Mouse (Mus musculus) v-Abl transformed pro-B cells (cell line): ENCODE results near the gene 4930415O20Rik.
"Not testable (repeated sequence)": the region's sequence is repeated elsewhere in the genome, so short reads cannot be mapped to it uniquely, and the experiment has no call there.

Source experiments
- in situ Hi-C, 2 experiments: fragments of 400-800 bp; cut with MboI; formaldehyde crosslinking; loops; one replicate each; pipeline ENCODE4 v1.15.1; 2025; ENCODE audit not compliant: unreplicated experiment in 2 of 2

Gene 4930415O20Rik

DNA sequence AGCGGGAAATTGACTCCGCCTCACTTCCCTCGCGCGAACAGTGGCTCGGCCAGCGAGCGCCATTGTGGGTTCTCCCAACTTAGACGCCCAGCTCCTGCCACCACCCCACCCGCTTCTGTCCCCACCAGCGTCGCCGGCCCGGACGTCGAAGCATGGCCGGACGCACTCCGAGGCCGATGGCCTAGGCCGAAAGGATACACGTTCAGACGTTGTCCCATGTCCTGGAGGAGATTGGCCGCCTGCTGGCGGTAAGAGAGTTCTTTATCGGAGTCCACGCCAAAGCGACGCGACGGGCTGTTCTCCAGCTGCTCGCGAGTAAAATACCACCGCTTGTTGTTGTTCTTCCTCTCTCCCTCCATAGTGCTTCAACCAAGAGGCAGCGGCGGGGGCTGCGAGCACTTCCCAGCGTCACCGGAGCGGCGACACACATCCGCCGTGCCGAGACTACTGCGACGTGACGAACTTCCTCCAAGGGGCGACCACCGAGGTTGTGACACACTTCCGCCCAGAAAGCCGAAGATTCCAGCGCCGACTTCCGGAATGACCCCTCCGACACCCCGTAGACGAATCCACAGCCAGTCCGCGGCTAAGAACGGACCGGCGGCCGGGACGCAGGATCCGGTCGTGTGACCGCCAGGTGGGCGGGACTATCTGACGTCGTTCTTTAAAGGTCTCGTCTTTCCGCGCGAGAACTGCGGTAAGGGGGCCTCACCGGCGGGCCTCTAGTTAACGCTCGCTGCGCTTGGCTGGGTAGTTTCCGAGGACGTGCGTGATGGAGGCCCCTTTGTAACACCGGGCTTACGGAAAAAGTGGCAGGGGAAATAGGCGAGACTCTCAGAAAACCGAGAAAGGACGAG lies 3.3 kb upstream of the 4930415O20Rik start:
- in situ Hi-C loops, result loop anchor here in 1 of 2 experiments (5.0 kb wide), 1 partner anchor 55 kb away; no protein-coding TSS in a partner anchor

DNA sequence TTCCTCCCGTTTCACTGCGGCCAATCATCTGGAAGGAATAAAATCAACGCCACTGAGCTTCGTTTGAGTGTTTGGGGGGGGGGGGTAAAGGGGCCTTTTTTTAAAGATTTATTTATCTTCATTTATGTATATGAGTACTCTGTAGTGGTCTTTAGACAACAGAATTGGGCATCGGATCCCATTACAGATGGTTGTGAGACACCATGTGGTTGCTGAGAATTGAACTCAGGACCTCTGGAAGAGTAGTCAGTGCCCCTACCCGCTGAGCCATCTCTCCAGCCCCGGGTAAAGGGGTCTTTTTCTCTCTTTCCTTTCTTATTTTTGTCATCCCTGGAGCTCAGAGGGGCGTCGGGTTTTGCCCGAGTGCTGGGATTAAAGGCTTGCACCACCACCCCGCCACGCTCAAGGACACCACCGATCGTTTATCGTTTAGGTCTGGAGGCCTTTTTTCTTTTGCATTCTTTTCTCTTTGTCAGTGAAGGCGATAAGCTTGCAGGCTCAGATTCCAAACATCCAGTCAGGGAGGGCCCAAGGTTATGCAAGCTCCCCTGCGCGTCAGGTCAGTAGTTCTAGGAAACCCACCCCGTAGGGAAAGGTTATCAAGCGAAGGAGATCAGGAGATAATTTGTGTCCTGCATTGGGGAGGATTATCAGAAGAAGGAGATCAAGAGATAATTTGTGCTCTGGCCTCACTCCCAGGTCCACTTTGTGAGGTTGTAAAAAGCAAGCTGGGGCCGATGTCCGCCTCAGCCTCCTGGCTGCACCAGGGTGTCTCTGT lies 2.4 kb upstream of the 4930415O20Rik start:
- in situ Hi-C loops, result loop anchor here in 1 of 2 experiments (5.0 kb wide), 1 partner anchor 56 kb away; no protein-coding TSS in a partner anchor

GRCm38 (mm10) chr15:98569216-98569615 lies 1.6 kb upstream of the 4930415O20Rik start:
- in situ Hi-C loops, result loop anchor here in 1 of 2 experiments (5.0 kb wide), 1 partner anchor 57 kb away; no protein-coding TSS in a partner anchor

GRCm38 (mm10) chr15:98569795-98570365 lies 924 bp upstream of the 4930415O20Rik start:
- in situ Hi-C loops, result loop anchor here in 1 of 2 experiments (5.0 to 10.0 kb wide), 2 partner anchors 58 to 235 kb away; partner anchors contain the start of gene Ddn

DNA sequence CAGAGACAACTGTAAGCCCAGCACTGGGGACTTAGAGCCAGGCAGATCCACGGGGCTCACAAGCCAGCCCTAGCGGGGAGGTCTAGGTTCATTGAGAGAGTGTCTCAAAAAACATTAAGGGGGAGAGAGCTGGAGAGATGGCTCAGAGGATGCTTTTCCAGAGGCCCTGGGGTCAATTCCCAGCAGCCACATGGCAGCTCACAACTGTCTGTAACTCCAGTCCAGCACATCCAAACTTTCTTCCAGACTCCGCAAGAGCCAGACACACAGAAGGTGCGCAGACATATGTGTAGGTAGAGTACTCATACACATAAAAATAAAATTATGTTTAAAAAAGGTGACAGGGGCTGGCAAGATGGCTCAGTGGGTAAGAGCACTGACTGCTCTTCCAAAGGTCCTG lies 2.5 kb downstream of the 4930415O20Rik start:
- in situ Hi-C loops, result loop anchor here in 1 of 2 experiments (10.0 kb wide), 1 partner anchor 232 kb away; the partner anchor contains the start of gene Ddn

DNA sequence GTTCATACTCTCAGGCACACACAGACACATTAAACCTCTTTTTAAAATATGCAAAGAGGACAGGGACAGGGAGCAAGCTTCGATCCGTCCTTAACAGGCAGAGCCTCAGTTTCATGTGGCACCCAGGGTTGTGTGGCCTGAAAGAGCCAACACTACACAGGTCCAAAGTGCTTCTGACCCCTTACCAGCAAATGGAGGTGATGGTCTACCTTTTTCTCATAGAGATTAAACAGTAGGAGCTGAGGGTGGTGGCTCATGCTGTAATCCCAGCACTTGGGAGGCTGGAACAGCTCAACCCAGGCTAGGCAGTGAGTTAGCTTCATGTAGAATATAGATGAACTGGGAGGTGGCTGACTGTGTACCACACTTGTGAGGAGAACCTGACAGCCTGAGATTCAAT lies 8.5 kb downstream of the 4930415O20Rik start:
- in situ Hi-C loops, result loop anchor here in 1 of 2 experiments (10.0 kb wide), 1 partner anchor 225 kb away; the partner anchor contains the start of gene Ddn

DNA sequence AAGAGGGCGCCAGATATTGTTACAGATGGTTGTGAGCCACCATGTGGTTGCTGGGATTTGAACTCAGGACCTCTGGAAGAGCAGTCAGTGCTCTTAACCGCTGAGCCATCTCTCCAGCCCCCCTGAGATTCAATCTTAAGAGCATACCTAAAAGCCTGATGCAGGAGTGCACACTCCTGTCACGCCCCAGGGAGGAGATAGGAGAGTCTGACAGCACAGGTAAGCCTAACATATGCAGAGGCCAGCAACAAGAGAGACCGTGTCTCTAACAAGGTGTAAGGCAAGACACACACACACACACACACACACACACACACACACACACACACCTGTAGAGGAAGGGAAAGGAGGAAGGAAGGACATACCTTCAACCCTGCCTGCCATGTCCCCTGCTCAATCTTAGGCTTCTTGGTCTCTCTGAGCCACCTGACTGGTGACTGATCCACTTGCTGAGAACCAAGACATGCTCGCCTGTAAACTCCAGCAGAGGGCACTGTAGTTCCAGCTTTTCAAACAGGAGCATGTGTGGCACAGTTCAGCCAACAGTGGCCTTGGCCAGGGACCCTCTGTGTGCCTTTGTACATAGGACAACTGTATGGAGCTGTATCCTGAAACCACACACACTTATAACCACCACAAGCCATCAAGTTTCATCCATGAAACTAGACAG lies 9.1 kb downstream of the 4930415O20Rik start:
- in situ Hi-C loops, result loop anchor here (5.0 to 10.0 kb wide), 3 partner anchors 37 to 225 kb away; partner anchors contain the start of gene Ddn (in 1 of the 2)

GRCm38 (mm10) chr15:98582410-98582809 lies 11.6 kb downstream of the 4930415O20Rik start:
- in situ Hi-C loops, result loop anchor here (5.0 kb wide), 2 partner anchors 35 to 120 kb away; no protein-coding TSS in a partner anchor

DNA sequence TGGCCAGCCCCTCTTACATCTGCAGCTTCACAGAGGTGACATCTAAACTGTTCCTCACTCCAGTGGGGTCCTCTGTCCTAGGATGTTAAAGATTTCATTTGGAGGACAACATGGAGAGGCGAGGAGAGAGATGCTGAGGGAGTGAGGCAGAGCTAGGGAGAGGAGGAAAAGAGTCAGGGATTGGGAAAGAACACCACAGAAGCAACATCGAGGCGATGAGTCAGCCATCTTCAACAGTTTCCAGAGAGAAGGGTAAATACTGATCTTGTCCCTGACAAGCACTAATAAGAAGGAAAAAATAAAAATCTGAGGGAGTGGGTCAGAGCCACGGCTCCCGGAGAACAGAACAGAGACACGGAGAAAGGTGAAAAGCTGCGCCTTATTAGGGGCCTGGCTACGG lies 12.2 kb downstream of the 4930415O20Rik start:
- in situ Hi-C loops, result loop anchor here (5.0 kb wide), 2 partner anchors 34 to 119 kb away; no protein-coding TSS in a partner anchor

DNA sequence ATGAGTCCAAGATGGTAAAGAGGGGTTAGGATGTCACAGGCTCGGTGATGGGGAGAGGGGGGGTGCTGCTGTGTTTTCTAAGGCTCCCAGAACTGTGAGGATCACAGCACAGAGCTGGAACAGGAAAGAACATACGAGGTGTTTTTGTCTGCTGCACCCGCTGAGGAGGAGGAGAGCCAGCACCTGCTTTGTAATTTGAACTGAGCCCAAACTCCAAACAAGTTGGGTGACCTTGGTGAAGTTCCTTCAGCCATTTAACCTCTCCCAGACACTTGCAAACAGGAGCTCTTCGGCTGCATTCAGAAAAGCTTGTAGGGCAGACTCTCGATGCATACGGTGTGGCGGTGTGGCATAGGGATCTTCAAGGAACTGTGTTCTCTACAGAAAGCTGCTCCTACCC lies 14.6 kb downstream of the 4930415O20Rik start:
- in situ Hi-C loops, result no loop called here

DNA sequence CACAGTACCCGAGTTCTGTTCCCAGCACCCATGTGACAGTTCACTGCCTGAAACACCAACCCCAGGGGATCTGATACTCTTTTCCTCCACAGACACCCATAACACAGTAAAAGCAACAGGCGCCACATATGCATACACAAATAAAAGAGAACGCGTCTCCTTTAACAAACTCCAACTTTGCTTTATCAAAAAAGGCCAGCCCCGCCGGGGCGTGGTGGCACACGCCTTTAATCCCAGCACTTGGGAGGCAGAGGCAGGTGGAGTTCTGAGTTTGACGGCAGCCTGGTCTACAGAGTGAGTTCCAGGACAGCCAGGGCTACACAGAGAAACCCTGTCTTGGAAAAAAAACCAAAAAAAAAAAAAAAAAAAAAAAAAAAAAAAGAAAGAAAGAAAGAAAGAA lies 15.3 kb downstream of the 4930415O20Rik start:
- in situ Hi-C loops, result not testable (repeated sequence)

DNA sequence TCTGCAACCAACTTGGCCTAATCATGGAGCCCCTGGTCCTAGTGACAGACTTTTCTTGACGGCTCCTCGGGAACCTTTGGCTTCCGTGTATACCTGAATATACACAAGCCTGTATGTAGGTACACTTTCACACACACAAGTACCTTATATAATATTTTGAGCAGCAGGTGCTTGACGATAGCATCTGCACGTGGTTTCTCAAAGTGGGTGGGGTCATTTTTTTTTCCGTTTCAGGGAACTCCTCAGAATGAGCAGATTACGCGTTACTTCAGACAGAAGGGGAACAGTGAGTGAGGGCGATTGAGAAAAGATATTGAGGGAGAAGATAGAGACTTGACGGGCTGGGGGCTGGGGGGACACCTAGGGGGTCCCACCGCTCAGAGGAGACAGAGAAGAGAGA lies 16.9 kb downstream of the 4930415O20Rik start:
- in situ Hi-C loops, result no loop called here

- in situ Hi-C loops, result no loop called here
Observed at GRCm38 (mm10) chr15:98589640-98590336, 19.0 kb downstream of the 4930415O20Rik start.

- in situ Hi-C loops, result no loop called here
Observed at GRCm38 (mm10) chr15:98591396-98591795, 20.6 kb downstream of the 4930415O20Rik start.

DNA sequence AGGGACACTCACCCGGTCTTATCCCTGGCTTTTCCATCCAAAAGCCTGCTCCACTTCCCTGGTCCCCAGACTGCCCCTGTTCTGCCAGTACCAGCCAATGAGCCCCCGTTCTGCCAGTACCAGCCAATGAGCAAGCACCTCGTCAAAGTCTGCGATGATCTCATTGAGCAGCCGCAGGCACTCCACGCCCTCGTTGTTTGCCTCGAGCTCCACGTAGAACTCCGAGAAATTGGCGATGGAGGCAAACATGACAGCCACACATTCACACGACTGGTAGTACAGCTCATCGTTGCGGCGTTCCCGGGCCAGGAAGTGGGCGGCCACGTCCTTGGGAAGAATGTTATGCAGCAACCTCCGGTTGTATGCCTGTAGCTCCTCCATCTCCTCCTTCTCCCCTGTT lies 23.4 kb downstream of the 4930415O20Rik start:
- in situ Hi-C loops, result no loop called here

DNA sequence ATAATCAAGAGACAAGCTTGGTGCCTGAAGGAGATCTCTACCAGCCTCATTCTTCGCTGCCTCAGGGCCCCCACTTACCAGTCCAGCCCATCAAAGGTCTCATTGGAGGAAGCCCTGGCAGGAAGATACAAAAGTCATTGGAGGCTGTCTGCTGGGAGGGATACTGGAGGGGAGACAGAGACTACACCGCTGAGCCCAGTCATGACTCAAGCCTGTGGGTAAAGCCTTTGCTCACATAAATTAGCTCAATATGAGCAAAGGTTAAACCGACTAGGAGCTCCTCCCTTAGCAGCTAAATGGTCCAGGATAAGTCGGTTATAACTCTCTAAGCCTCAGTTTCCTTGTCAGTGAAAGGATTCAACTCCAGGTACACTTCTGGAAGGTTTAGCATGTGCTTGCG lies 24.2 kb downstream of the 4930415O20Rik start:
- in situ Hi-C loops, result no loop called here

DNA sequence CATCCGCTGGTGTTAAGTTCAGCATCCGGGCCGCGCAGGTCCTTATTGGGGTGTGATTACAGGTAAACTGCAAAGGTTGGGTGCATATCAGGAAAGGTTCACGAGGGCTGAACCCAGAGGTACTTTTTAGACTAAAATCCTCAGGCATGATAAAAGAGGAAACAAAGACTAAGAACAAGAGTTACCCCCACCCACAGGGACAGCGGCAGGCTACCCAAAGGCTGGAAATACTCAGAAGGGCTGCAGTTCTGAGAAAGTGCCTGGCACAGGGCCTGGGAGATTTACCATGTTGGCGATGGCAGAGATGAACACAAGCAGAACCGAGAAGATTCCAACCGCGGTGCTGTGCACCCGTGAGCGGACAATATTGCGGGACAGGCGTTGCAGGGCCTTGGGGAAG lies 25.8 kb downstream of the 4930415O20Rik start:
- in situ Hi-C loops, result no loop called here

GRCm38 (mm10) chr15:98600036-98600709 lies 29.4 kb downstream of the 4930415O20Rik start:
- in situ Hi-C loops, result loop anchor here in 1 of 2 experiments (25.0 kb wide), 1 partner anchor 213 kb away; the partner anchor contains the start of gene Olfr283

DNA sequence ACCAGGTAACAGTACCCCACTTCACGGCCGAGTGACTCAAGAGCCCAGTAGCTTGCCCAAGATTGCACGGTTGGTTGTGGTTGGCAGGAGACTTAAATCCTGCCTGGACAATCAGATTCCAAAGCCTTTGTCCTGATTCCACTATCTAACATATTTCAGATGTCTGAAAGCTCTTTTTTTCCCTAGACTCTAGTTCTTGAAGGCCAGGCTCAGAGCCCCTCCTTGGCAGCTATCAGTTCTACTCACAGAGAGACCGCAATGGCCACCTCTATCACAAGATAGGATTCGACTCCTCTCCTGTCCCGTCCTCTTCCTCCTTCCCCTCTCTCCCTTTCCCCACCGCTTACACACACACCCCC lies 31.0 kb downstream of the 4930415O20Rik start:
- in situ Hi-C loops, result loop anchor here in 1 of 2 experiments (25.0 kb wide), 1 partner anchor 215 kb away; the partner anchor contains the start of gene Olfr283
